Mouse (Mus musculus): ENCODE results near the gene Msl1.

Gene Msl1

DNA sequence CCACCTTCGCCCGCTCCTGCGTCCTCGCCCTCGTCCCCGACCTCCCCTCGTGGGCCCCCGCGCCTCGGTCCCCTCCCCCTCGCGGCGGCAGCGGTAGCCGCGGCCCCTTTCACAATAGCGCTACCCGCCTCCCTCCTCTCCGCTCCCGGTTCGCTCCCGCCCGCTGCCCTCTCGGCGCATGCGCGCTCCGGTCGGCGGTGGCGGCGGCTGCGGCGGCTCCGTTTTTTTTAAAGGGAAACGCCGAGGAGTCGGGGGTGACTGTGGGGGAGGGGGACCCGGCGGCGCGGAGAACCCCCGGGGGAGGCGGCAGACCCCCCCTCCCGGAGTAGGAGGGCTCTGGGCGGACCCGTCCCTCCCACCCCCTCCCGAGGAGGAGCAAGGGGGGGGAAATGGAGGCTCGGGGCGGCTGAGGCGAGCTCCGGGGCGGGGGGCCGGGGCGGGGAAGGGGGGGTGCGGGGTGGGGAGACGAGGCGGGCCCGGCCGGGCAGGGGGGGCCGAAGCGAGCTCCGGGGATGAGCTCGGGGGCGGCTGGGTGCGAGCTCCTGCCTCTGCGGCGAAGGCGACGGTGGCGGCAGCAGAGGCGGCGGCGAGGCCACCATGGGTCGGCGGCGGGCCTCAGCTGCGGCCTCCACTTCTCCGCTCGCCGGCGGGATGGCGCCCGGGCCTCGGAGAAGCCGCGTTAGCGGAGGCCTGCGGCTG, at the start of gene Msl1:
Msl1 (plus strand) TSS at position 502 of the 699 bp plus-strand sequence.
- peak; percentile 90 for DNase-seq

DNA sequence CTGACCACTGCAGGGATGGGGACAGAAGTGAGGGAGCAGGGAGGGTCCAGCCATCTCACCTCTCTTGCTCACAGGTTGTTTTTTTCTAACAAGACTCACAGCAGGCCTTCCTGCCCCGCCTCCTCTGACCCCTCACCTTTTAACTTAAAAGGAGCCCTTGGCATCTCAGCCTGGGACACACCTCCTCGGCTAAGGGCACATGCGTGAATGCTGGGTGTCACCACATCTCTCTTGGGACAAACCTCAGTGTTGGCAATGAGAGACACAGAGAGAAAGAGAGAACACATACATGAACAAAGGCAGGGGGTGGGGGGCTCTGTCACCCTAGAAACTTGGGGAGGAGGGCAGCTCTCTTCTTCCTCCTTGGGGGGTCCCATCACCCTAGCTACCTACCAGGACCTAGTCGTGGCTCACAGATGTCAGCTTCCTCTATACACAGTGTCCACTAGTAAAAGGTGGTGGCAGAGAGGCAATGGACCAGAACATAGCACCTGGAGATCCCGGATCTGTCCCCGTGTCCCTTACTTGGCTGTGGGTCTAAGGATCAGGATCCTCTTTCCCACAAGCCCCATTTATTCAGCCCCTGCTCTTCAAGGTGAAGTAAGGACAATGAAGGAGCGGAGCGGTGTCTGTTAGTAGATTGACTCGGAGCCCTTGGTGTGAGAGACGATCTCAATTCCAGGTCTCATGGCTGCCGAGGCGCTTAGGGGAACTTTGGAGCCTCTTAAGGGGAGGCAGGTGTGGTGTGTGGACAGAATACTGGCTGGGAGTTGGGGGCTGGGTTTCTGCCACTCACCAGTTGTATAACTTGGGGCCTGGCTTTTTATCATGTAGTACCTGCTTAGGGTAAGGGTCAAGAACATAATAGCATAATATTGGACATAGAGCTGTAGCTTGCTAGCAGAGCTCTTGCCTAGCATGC, 49.1 kb upstream of the Msl1 start:
- no peak for DNase-seq

DNA sequence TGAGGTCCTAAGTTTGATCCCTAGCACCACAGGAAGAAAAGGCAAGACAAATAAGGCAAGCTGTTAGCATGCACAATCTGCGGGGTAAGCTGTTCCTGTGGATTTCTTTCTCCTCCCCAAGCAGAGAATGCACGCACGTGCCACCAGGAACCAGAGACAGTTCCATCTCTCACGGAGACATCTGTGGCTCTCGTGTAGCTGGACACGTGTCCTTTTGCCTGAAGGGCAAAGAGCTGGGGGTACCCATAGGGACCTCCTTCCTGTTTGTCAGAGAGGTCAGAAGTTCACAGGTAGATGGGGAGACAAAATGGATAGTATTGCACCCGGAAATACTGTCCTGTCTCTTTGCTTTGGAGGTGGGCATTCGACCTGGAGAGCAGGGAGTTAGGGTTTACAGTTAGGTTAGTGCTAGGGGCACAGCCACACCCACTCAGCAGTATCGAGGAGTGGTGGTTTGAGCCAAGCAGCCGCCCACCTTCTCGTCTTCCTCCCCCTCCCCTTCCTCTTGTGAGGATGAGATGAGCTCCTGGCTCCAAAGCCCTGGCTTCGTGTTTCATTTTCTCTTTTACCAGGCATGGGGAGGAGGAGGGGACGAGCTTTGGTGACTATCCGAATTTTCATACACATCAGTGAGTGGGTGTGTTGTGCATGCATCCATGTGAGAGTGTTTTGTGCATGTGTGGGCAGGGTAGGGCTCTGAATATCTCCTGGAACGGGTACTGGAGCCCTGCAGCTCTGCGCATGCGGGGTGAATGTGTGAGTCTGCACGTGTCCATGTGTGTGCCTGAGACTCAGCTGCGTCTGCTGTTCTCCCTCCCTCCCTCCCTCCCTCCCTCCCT, 48.2 kb upstream of the Msl1 start:
- DNase-seq: peak; percentile 97

DNA sequence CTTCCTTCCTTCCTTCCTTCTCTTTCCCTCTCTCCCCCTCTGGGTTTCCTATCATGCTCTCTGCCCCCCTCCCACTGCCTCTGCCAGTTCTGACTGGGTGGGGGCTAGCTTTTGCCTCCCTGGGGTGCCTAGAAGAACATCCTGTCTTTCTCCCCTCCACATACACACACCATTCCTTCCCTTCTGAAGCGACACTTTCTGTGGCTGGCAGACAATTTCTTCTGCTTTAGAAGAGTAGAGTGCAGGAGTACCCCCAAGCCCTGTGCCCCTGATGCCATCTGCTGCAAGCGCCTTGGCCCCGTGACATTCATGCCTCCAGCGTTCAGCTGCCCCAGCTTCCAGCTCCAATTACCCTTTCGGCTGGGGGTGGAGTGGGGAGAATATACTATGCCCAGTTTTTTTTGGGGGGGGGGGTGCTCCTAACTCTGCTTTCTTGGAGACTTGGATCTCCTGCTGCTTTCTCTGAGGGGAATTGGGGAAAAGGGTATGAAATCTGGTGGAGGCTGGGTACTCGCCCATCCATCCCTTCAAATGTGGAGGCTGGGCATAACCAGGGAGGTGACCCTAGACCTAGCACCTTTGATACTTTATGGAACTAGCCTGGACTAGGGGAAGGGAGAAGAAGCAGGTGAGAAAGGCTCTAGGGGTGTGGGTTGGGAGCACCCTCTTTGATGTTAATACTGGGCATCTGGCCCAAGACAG, 47.4 kb upstream of the Msl1 start:
- DNase-seq: no peak

DNA sequence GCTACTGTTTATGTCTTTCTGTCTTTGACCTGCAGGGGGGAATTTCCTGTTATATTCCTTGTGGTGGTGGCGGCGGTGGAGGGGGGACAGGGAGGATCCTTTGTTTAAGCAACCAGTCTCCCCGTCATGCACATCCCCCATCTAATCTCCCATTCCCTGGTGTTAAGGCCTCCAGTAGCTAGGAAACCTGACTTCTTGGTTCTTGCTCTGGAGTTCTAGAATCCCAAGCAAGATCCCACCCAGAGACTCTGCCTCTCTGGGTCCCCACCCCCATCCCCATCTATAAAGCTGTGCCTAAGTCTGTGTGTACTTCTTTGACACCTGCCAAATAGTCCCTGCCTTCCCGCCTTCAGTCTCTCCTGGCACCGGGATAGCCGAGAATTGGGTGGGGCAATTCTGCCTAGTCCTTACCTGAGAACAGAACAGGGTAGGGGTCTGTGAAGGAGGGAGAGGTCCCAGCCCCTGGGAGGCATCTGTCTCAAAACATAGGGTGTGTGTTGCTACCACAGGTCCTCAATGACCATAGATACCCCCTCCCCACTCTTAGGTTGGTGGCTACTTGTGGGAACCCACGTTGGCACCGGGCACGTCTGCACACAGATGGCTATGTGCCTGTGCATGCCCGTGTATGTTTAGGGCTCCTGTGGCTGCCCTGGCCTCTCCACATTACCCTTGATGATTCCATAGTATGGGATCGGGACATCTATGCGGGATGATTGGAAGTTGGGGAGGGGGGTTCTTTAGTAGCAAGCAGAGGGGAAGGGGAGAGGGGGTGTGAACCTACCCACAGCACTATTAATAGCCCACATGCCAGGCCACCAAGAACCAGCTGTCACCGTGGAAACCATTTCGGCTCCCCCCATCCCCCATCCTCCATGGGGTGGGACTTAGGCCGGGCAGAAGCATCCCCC, 46.6 kb upstream of the Msl1 start:
- no peak for DNase-seq

DNA sequence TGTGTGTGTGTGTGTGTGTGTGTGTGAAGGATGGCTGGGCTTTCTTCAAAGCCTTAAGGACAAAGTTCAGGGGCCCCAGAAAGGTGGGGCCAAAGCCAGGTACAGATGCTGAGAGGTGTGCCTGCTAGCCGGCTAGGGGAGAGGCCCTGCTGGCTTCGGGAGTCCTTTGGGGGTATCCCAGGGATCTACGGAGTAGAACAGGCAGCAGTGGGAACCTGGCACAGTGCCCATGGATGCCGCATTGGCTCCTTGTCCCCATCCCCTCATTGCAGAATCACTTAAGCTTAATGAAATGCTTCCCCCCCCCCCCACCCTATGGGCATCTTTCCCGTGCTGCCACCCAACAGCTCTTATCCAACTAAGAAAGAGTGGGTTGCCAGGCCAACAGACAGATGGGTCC, 45.6 kb upstream of the Msl1 start:
- no peak for DNase-seq

DNA sequence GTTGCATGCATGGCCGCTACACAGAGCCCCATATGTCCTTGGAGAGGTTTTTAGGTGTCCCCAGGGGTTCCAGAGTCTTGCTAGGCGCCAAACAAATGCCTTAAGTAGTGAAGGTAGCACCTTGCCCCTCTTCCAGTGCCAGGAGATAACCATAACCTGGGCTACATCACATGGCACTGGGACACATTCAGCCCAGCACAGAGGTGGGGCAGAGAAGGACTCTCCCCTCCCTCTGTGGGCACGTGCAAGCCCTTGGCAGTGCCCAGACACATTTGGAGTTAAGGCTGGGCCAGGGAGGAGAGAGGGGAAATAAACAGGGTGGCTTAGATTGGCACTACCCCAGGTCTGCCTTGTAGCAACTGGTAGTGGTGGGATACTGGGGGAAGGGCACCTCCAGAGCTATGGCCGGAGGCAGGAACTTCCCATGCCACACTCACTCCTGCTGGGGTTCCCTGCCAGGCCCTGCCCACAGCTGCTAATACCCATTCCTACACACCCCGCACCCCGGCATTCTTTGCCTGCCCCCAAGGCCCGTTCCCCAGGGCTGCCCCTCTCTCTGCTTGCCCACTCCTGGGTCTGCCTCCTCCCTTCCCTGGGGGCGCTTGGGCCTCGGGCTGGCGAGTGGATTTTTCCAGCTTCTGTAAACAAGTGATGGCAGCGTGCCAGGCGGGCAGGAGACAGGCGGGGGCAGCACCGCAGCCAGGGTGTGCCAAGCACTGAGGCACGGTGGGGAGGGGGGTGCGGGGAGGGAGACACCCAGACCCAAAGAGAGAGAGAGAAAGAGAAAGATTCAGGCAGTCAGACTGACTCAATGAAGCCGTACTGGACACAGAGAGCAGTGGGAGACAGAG, 44.7 kb upstream of the Msl1 start:
- peak; percentile 87 for DNase-seq

DNA sequence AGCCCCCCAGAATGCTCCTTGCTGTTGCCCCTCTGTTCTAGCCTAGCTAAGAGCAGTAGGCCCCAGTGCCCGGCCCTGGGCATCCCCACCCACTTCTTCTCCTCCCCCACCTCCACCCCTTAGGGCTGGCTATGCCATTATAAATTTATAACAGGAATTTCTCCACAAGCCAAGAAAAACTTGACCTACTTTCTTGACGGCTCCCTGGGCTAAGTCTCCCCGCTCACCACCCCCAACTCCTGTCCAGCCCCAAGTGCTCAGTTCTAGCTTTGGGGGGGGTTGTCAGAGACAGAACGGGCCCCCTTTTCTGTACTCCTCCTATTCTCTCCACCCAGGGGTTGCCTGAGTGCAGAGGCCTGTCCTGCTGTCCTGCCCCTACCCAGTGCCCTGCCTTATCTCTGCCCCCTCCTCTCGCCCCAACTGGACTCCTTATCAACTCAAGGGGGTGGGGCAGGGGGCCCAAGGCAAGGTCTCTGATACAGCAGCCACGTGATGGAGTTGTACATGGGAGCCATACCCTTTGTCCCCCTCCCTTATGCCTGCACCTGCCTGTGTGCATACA, 44.0 kb upstream of the Msl1 start:
- no peak for DNase-seq

DNA sequence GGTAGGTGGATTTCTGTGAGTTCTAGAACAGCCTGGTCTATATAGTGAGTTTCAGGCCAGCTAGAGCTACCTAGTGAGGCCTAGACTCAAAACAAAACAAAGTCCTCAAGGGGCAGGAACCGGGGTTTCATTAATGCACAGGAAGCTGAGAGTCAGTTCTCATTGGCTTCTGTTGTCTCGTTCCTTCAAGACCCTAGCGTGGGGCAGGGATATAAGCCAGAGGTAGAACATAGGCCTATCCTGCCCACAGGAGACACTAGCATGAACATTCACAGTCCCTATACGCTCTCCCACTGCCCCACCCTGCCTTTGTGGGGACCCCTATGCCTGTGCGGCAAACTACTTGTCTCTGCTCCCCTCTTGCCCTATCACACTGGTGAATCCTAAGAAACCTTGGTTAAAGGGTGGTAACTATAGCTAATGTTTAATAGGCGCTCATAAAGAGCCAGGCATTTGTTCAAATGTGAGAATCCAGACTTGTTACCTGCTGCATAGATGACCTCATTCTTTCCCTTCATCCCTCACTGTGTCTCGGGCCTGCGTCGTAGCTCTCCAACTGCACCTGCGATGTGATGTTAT, 42.7 kb upstream of the Msl1 start:
- DNase-seq: no peak

DNA sequence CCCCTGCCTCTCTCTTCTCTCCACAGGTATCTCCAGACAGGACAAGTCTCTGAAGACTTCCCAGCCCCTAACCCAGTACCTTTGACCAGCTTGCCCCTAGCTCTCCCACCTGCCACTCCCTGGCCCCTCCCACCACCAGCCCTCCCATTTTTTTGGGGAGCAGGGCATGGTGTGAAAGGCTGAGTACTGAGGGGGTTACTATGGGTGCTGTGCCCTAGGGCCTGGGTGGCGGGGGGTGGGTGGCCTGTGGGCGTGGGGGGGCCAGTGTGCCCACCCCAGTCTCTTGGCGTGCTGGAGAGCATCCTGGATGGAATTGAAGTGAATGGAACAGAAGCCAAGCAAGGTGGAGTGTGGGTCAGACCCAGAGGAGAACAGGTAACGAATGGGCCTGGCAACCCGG, 42.1 kb upstream of the Msl1 start:
- no peak for DNase-seq

DNA sequence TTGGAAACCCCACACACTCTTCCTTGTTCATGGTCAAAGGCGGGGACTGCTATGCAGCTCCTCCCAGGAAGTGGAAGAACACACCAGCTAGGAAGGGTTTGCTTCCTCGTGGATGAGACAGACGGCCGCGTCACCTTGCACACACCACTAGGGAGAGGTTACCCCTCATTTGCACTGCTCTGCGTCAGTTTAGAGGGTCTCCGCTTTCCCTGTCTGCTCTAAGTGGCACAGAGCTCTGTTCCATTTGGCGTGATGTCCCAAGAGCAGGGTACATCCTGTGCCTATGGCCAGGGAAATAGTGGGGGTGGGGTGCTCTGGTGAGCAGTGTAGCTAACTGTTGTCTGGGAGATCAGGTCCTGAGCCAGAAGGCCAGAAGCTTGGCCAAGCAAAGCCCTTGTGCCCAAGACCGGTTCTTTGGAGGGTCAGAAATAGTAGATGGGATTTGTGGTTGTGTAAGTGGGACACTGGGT, 41.1 kb upstream of the Msl1 start:
- no peak for DNase-seq

DNA sequence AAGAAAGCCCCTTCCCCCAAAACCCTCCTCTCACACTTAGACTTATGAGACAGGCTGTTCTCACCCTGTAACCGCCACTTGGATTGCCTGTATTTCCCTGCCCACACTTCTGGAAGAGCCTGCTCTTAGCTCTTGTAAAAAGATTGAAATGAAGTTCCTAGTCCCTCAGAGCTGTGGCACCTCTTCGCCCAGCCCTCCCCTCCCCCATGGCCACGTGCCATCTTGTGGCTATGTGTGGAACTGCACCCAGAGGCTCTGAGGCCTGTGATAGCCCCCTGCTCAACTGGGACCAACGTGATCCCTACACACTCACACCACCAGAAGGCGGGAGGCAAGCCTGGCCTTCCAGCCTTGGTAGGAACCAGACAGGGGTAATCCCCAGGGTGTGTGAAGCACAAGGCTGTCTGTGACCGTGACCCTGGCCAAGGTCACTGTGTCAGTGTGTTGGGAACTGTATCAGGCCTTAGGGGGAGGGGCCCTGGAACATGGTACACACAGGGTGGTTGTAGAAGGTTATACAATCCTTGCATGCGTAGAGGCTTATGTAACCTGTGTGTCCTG, 40.6 kb upstream of the Msl1 start:
- DNase-seq: peak; percentile 51

DNA sequence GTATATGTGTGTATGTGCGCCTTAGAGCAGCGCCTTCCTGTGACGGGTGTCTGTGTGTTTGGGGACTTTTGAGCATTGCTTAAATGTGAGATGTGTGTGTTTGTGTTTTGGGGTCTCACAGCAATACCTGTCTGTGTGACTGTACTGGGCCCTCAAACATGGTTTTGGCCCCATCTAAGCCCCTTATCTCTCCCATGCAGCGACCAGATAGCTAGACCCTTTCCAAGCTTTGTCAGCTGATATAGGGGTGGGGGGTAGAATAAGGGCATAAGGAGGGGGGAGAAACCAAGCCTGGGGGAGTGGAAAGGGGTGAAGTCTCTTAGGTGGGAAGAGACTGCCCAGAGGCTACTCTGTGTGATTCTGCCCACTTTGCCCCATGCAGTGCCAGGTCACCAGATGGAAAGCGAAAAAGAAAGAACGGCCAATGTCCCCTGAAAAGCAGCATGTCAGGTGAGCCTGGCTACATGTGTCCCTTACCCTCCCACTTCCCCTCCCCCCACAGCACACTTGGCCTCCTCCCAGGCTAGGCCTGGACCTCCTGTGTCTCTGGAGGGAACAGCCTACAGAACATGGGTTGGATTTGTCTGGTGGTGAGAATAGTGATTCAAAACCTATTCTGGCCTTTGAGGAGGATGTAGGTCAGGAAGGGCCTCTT, 39.5 kb upstream of the Msl1 start:
- no peak for DNase-seq

DNA sequence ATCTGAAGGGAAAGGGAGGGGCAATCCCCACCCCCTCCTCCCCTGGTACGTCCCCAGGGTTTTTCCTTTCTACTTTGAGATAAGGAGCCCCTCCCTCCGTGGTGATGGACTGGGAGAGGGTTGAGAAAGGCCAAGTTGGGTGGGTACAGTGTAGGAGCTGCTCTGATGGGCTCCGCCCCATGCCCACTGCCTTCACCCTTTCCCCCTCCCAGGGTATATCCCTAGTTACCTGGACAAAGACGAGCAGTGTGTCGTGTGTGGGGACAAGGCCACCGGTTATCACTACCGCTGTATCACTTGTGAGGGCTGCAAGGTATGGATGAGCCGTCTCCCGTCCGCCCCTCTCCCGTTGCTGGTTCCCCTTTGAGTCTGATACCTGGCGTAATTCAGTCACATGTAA, 38.6 kb upstream of the Msl1 start:
- no peak for DNase-seq

DNA sequence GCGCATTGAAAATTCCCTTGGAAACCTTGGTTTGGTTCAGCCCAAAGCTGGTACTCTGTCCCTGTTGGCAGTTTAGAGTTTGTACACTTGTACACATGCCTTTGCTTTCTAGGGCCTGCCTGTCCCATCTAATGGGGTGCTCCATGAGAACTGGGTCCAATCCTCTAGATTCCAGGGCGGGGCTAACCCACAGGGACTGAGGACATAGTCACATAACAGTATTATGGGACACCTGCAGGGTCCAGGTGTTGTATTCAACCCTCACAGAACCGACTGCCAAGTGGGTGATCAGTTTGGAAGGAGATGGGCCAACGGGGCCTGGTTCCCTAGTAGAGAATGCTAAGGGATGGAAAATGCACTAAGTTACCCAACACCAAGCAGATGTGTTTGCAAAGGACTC, 33.4 kb upstream of the Msl1 start:
- no peak for DNase-seq

DNA sequence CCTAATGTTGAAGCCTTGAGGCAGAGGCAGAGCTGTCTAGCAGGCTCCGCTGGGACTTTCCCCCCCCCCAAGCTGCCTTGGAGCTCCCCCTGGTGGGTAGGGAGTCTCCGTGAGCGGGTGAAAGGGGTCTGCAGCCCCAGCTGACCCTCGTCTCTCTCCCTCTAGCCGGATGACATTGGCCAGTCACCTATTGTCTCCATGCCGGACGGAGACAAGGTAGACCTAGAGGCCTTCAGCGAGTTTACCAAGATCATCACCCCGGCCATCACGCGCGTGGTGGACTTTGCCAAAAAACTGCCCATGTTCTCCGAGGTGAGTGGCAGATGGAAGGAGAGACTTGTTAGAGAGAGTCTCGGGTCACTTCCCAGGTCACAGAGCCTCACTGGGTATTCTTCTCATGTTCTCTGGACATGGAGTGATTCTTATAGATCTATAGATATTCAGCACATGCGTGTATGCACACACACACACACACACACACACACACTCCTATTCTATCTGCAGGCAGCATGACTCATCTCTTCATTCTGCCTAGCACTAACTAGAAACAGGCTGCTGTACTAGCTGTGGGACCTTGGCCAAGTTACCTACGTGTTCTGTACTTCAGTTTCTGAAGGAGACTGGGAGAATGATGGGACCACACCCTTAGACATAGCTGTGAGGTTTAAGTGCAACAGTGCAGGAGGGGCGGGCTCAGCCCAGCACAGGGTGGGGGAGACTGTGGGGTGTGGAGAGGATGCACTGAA, 32.4 kb upstream of the Msl1 start:
- no peak for DNase-seq

DNA sequence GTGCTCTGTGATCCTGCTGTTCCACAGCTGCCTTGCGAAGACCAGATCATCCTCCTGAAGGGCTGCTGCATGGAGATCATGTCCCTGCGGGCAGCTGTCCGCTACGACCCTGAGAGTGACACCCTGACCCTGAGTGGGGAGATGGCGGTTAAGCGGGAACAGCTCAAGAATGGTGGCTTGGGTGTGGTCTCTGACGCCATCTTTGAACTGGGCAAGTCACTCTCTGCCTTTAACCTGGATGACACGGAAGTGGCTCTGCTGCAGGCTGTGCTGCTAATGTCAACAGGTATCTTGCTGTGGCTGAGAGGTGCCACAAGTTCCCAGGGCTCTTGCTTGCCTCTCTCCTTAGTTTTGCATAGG, 31.8 kb upstream of the Msl1 start:
- DNase-seq: no peak

DNA sequence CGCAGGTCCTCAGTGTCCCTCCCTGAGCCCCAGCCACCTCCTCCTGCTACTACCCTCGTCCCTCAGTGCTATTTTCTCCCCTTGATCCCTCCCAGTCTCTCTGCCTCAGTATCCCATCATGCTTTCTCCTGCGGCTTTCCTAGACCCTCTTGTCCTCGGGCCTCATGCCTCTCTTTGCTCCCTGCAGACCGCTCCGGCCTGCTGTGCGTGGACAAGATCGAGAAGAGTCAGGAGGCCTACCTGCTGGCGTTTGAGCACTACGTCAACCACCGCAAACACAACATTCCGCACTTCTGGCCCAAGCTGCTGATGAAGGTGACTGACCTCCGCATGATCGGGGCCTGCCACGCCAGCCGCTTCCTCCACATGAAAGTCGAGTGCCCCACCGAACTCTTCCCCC, 31.2 kb upstream of the Msl1 start:
- no peak for DNase-seq
